Mouse (Mus musculus) olfactory bulb, adult 2 months (tissue): ENCODE measurements around the gene Adap1.

Source experiments
- CTCF ChIP-seq: fragments of 200-500 bp; IDR thresholded peaks from 2 replicates; pipeline ENCODE4 v1.5.1; 2012; ENCODE audit warnings: low read depth, mild to moderate bottlenecking, low read length, moderate library complexity; ENCODE audit not compliant: insufficient read depth
- POLR2A ChIP-seq: fragments of 200-500 bp; IDR thresholded peaks from 2 replicates; pipeline ENCODE4 v1.6.1; 2012; ENCODE audit warnings: mild to moderate bottlenecking, low read depth, low read length, moderate library complexity; ENCODE audit not compliant: insufficient read depth

DNA sequence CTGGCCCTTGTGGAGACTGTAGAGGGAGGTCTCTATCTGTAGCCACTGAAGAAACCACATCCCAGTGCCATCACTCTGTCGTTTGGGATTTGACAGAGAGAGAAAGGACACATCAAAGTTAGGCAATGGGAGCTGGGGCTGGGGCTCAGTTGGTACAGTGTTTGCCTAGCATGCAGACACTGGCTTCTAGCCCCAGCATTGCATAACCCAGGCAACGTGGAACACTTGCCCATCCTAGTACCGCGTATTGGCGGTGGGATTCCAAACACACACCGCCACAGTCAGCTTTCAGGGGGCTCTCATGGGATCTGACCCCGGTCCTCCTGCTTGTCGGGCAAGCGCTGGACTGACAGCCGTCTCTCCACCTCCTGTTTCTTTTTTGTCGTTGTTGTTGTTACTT, 41.1 kb upstream of the Adap1 start:
- no peak for TF ChIP-seq CTCF
- TF ChIP-seq POLR2A, result no peak
